Mouse (Mus musculus): ENCODE measurements around the gene Tarbp2. TPM values are rescaled to one million over a fixed set of nuclear protein-coding genes. Genes with fewer than 3 reads are reported as not detected.

Gene Tarbp2
- polyA plus RNA-seq, 1 experiment = 67.5 TPM

DNA sequence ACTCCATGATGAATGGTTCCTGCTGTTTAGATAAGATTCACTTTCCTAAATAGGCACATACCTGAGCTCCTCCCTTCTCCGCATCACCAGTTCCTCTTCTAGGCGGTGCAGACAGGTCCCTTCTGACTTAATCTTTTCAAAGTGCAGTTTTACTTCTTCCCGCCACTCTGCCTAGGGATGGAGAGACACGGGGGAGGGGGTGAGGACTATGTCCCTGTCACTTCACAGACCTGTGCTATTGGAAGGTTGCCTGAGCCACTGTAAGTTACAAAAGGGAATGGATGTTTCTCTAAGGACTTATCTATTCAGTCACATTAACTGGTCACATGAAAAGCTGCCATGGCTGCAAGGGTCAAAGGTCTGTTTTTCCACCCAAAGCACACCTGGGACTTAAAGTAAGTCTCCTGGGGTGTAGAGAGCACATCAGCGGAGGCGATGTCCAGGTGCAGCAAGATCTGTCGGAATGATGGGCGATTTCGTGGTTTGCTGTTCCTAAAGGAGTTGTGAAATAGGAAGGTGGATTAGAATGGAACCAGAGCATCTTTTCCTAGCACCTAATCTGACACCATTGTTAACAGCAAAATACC, 15.6 kb upstream of the Tarbp2 start:
- H3K27ac ChIP-seq (ENCODE audit: control insufficient read depth, insufficient read depth, low read depth, low read length, poor library complexity) = no peak overlapping the region
- TF ChIP-seq POLR2A (IDR thresholded peaks at IDR 0.05; ENCODE audit: borderline replicate concordance, control insufficient read depth, low read depth, low read length) = no peak
- no peak for TF ChIP-seq CTCF (IDR thresholded peaks at IDR 0.05; ENCODE audit: control insufficient read depth, insufficient read depth, low read length)
- WGBS = 77% methylated on average over 9 of the region's 9 CpGs
- no peaks in the 10 kb centered on the region for H3K4me1 ChIP-seq (ENCODE audit: control insufficient read depth, insufficient read depth, low read length)
- H3K4me3 ChIP-seq (replicated peaks; ENCODE audit: control insufficient read depth, low read depth, low read length) = no peak overlapping the region

GRCm38 (mm10) chr15:102503447-102503846, 14.5 kb upstream of the Tarbp2 start, which contains the start of gene Gm10337:
TSS of gene Gm10337 (plus strand) at chr15:102503722.
- no peak within 1 kb of the TSS for H3K27ac ChIP-seq (ENCODE audit: control insufficient read depth, insufficient read depth, low read depth, low read length, poor library complexity)
- TF ChIP-seq POLR2A (IDR thresholded peaks at IDR 0.05; ENCODE audit: borderline replicate concordance, control insufficient read depth, low read depth, low read length) (no peak), CTCF (IDR thresholded peaks at IDR 0.05; ENCODE audit: control insufficient read depth, insufficient read depth, low read length) (no peak)
- 87% methylated on average over 1 of the region's 1 CpGs for WGBS
- no peak within 1 kb of the TSS for H3K4me3 ChIP-seq (replicated peaks; ENCODE audit: control insufficient read depth, low read depth, low read length)
- no peaks in the 10 kb centered on the region for H3K4me1 ChIP-seq (ENCODE audit: control insufficient read depth, insufficient read depth, low read length)

DNA sequence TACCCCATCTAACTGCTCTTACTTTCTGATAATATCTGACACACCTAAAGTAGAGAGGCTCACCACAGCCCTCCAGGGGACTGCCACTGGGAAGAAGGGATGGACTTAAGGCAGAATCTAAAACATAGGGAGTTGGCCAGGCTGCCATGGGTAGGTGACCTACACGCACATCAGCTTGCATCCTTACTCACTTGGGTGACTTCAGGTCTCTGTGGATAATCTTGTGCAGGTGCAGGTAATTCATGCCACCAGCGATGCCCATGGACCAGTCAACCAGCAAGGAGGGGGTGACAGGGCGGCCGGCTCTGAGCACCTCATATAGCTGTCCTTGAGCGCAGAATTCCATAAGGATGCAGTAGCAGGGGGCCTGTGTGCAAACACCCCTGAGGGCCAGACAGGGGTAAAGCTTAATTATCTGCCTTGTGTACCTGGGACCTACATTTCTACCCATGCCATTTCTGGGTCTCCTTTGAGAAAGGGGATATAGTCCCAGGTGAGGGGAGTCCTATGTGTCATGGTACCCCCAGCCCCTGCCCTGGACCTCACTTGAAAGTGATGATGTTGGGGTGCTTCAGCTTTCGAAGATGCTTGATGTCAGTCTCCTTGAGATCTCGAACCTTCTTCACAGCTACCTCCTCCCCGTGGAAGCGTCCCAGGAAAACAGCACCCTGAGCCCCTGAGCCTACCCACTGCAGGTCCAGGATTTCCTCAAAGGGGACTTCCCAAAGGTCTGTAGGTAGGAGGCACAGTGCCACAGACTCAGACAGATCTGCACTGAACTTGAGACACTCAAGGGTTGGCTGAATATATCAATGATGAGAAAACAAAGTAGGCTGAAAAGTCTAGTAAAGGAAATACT, 13.8 kb upstream of the Tarbp2 start:
- H3K27ac ChIP-seq (ENCODE audit: control insufficient read depth, insufficient read depth, low read depth, low read length, poor library complexity) = no peak overlapping the region
- TF ChIP-seq CTCF (IDR thresholded peaks at IDR 0.05; ENCODE audit: control insufficient read depth, insufficient read depth, low read length) (no peak), POLR2A (IDR thresholded peaks at IDR 0.05; ENCODE audit: borderline replicate concordance, control insufficient read depth, low read depth, low read length) (no peak)
- 92% methylated on average over 9 of the region's 9 CpGs for WGBS
- no peaks in the 10 kb centered on the region for H3K4me1 ChIP-seq (ENCODE audit: control insufficient read depth, insufficient read depth, low read length)
- H3K4me3 ChIP-seq (replicated peaks; ENCODE audit: control insufficient read depth, low read depth, low read length) = no peak overlapping the region

DNA sequence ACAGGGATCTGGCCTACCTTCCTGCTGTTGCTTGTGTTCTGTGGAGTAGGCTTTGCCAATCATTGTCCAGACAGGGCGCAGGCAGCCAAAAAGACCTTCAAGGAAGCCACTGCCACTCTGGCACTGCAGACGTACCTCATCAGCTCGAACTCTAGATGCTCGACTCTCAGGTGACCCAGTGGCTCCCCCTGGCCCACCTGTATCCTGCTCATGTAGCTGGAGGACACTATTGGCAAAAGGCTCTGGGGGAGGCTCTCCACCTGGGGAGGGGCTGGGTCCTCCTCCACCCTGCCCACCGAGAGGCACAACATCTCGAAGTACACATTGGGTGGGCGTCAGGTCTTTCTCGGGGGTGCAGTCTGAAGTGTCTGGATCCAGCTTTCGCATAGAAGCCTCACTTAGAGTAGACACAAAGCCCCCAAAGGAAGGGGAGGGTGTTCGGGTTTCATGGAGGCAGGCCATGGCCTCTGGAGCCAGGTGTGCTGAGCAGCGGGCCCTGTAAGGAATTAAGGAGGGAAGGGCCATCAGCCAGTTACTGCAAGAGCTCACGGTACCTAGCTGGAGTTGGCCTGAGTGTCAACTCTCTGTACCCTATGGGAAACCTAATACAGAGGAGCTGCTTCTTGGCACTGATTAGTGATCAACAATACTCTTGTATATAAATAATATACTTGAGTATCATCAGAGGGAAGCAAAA, 12.8 kb upstream of the Tarbp2 start:
- H3K4me3 ChIP-seq (replicated peaks; ENCODE audit: control insufficient read depth, low read depth, low read length) = no peak overlapping the region
- WGBS = 85% methylated on average over 12 of the region's 12 CpGs
- no peaks in the 10 kb centered on the region; the same call in 1 of the 2 replicates for H3K4me1 ChIP-seq (ENCODE audit: control insufficient read depth, insufficient read depth, low read length)
- H3K27ac ChIP-seq (ENCODE audit: control insufficient read depth, insufficient read depth, low read depth, low read length, poor library complexity) = no peak overlapping the region
- TF ChIP-seq POLR2A (IDR thresholded peaks at IDR 0.05; ENCODE audit: borderline replicate concordance, control insufficient read depth, low read depth, low read length) = no peak
- TF ChIP-seq CTCF (IDR thresholded peaks at IDR 0.05; ENCODE audit: control insufficient read depth, insufficient read depth, low read length) = no peak

GRCm38 (mm10) chr15:102505770-102506463, 12.1 kb upstream of the Tarbp2 start:
- WGBS = 79% methylated on average over 9 of the region's 9 CpGs
- no peak overlapping the region for H3K27ac ChIP-seq (ENCODE audit: control insufficient read depth, insufficient read depth, low read depth, low read length, poor library complexity)
- no peaks in the 10 kb centered on the region; the same call in 1 of the 2 replicates for H3K4me1 ChIP-seq (ENCODE audit: control insufficient read depth, insufficient read depth, low read length)
- TF ChIP-seq CTCF (IDR thresholded peaks at IDR 0.05; ENCODE audit: control insufficient read depth, insufficient read depth, low read length) (no peak), POLR2A (IDR thresholded peaks at IDR 0.05; ENCODE audit: borderline replicate concordance, control insufficient read depth, low read depth, low read length) (no peak)
- H3K4me3 ChIP-seq (replicated peaks; ENCODE audit: control insufficient read depth, low read depth, low read length) = no peak overlapping the region

DNA sequence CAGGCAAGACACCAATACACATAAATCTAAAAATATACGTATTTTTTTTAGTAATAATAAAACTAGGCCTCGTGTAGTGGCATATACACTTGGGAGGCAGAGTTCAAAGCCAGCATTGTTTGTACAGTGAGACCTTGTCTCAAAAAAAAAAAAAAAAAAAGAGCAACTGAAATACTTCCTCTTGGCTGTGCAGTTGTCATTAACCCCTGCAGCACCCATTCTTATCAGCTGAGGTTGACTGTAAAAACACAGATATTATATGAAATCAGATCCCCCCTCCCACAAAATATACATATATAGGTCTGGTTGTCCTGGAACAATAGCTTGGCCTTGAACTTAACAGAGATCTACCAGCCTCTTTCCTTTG, 11.5 kb upstream of the Tarbp2 start:
- Histone ChIP-seq H3K4me1 (ENCODE audit: control insufficient read depth, insufficient read depth, low read length) (no peaks in the 10 kb centered on the region; the same call in 1 of the 2 replicates), H3K27ac (ENCODE audit: control insufficient read depth, insufficient read depth, low read depth, low read length, poor library complexity) (no peak overlapping the region), H3K4me3 (replicated peaks; ENCODE audit: control insufficient read depth, low read depth, low read length) (no peak overlapping the region)
- WGBS = 9% methylated on average over 2 of the region's 2 CpGs
- TF ChIP-seq POLR2A (IDR thresholded peaks at IDR 0.05; ENCODE audit: borderline replicate concordance, control insufficient read depth, low read depth, low read length) = no peak
- TF ChIP-seq CTCF (IDR thresholded peaks at IDR 0.05; ENCODE audit: control insufficient read depth, insufficient read depth, low read length) = no peak

DNA sequence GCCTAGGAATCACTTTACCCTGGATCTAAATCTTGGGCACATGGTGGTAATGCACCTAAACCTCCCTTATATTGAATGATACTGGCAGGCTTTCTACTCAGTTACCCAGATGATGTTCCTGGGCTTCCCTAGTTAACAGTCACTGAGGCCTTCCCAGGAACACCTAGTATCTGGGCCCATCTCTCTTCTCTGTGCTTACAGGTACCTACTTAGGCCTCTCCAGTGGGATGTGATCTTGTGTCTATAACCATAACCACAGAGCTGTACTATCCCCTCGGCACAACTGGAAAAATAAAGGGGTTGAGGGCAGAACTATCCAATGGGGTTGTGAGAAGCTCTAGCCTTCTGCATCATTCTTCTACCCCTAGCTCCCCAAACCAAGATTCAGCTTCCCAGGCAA, 11.1 kb upstream of the Tarbp2 start:
- no peak overlapping the region for H3K27ac ChIP-seq (ENCODE audit: control insufficient read depth, insufficient read depth, low read depth, low read length, poor library complexity)
- no peak overlapping the region for H3K4me3 ChIP-seq (replicated peaks; ENCODE audit: control insufficient read depth, low read depth, low read length)
- TF ChIP-seq CTCF (IDR thresholded peaks at IDR 0.05; ENCODE audit: control insufficient read depth, insufficient read depth, low read length) = no peak
- TF ChIP-seq POLR2A (IDR thresholded peaks at IDR 0.05; ENCODE audit: borderline replicate concordance, control insufficient read depth, low read depth, low read length) = no peak
- 79% methylated on average over 1 of the region's 1 CpGs for WGBS
- H3K4me1 ChIP-seq (ENCODE audit: control insufficient read depth, insufficient read depth, low read length) = no peaks in the 10 kb centered on the region; the same call in 1 of the 2 replicates
